Mouse (Mus musculus) hindbrain, postnatal 0 days (tissue): ENCODE results near the gene Magi2. TPM values are rescaled to one million over a fixed set of nuclear protein-coding genes. Genes with fewer than 3 reads are reported as not detected.

Experiments used
- ATAC-seq: fragments of 200-750 bp; cut with Nextera tagmentation; 2 replicates; pipeline ENCODE4 v1.8.0; 2017; ENCODE audit warnings: mild to moderate bottlenecking, moderate TSS enrichment, moderate library complexity
- DNase-seq: peaks from one replicate; pipeline ENCODE4 v3.0.0-alpha.2; 2015; ENCODE audit warnings: low spot score
- H3K27ac ChIP-seq: fragments of 300-500 bp; sonication (generic); 2 replicates; pipeline ENCODE4 v1.5.1; 2014; ENCODE audit warnings: mild to moderate bottlenecking
- H3K27me3 ChIP-seq: fragments of 300-500 bp; sonication (generic); 2 replicates; pipeline ENCODE4 v1.6.1; 2014; ENCODE audit warnings: low read length, mixed read lengths; ENCODE audit not compliant: insufficient read depth
- H3K36me3 ChIP-seq: fragments of 300-500 bp; sonication (generic); 2 replicates; pipeline ENCODE4 v1.6.1; 2014; ENCODE audit warnings: low read length, mixed read lengths; ENCODE audit not compliant: insufficient read depth
- H3K4me1 ChIP-seq: fragments of 300-500 bp; sonication (generic); 2 replicates; pipeline ENCODE4 v1.6.1; 2014; ENCODE audit warnings: antibody characterized with exemption, low read length, mixed read lengths; ENCODE audit not compliant: insufficient read depth
- H3K4me2 ChIP-seq: fragments of 300-500 bp; sonication (generic); 2 replicates; pipeline ENCODE4 v1.6.1; 2014; ENCODE audit warnings: low read depth, mild to moderate bottlenecking, low read length, moderate library complexity, mixed read lengths
- H3K4me3 ChIP-seq: fragments of 300-500 bp; sonication (generic); 2 replicates; pipeline ENCODE4 v1.5.1; 2014; ENCODE audit warnings: low read length
- H3K9ac ChIP-seq: fragments of 300-500 bp; sonication (generic); replicated peaks from 2 replicates; pipeline ENCODE4 v1.6.1; 2014; ENCODE audit warnings: mild to moderate bottlenecking, low read length, moderate library complexity, mixed read lengths
- H3K9me3 ChIP-seq: fragments of 300-500 bp; sonication (generic); 2 replicates; pipeline ENCODE4 v1.6.1; 2016; ENCODE audit warnings: low read length, mixed read lengths
- CTCF ChIP-seq: IDR thresholded peaks from 2 replicates; pipeline ENCODE4 v1.5.1; 2016; ENCODE audit warnings: antibody characterized with exemption, control low read depth, low read depth
- WGBS: fragments of 180-500 bp; shearing (Covaris S2); extraction: QIAGEN DNeasy Blood & Tissue Kit; methylation state at CpG from one replicate; pipeline ENCODE4 v1.1.7; 2014; 5-methylcytosine and 5-hydroxymethylcytosine counted together
- polyA plus RNA-seq: library from polyadenylated mRNA; unstranded; fragments of >200 nt; fragmentation: Nextera tagmentation; extraction: Ambion mirVana; gene quantifications from 2 replicates; pipeline ENCODE4 v1.2.1, GENCODE M21; 2015
- total RNA-seq: library from RNA; depleted of rRNA; stranded (reverse); fragments of >200 nt; gene quantifications from 2 replicates; pipeline ENCODE4 v1.2.3, GENCODE M21; 2014

Magi2 gene
- total and polyA plus RNA-seq, 2 experiments from 2014 or later: 17.3 to 45.5 TPM

- DNase-seq (peak; percentile 34), ATAC-seq (no peak)
- H3K4me2 ChIP-seq: no peak overlapping the region
- TF ChIP-seq CTCF: no peak
- H3K36me3 ChIP-seq: no peaks in the 10 kb centered on the region
- no peaks in the 10 kb centered on the region for H3K27me3 ChIP-seq
- H3K9me3 ChIP-seq: no peaks in the 10 kb centered on the region
- no peak overlapping the region for H3K4me3 ChIP-seq
- no peak overlapping the region for H3K27ac ChIP-seq
- 46% methylated on average over 4 of the region's 4 CpGs for WGBS
- no peak overlapping the region for H3K9ac ChIP-seq
- H3K4me1 ChIP-seq: no peaks in the 10 kb centered on the region
These were observed 187.7 kb downstream of the Magi2 start for GRCm38 (mm10) chr5:19414556-19414955.

- Histone ChIP-seq H3K9ac (no peak overlapping the region), H3K27ac (no peak overlapping the region), H3K36me3 (no peaks in the 10 kb centered on the region), H3K4me3 (no peak overlapping the region), H3K9me3 (no peaks in the 10 kb centered on the region), H3K4me2 (no peak overlapping the region), H3K4me1 (no peaks in the 10 kb centered on the region), H3K27me3 (no peaks in the 10 kb centered on the region)
- peak; percentile 57 for TF ChIP-seq CTCF
- no peak for ATAC-seq
- WGBS: 29% methylated on average over 2 of the region's 2 CpGs
- peak; percentile 71 for DNase-seq
These were observed 202.5 kb downstream of the Magi2 start for GRCm38 (mm10) chr5:19429290-19429689.

- no peak overlapping the region for H3K4me2 ChIP-seq
- no peak for DNase-seq
- no peaks in the 10 kb centered on the region for H3K27me3 ChIP-seq
- no peak overlapping the region for H3K9ac ChIP-seq
- no peak overlapping the region for H3K4me3 ChIP-seq
- H3K36me3 ChIP-seq: no peaks in the 10 kb centered on the region
- H3K27ac ChIP-seq: no peak overlapping the region
- no peaks in the 10 kb centered on the region for H3K4me1 ChIP-seq
- no peak for ATAC-seq
- no peaks in the 10 kb centered on the region for H3K9me3 ChIP-seq
- TF ChIP-seq CTCF: no peak
These were observed 235.7 kb downstream of the Magi2 start for GRCm38 (mm10) chr5:19462541-19462940.

- no peak for TF ChIP-seq CTCF
- DNase-seq (peak; percentile 31), ATAC-seq (no peak)
- H3K36me3 ChIP-seq: no peaks in the 10 kb centered on the region
- WGBS: 35% methylated on average over 2 of the region's 2 CpGs
- H3K4me1 ChIP-seq: no peaks in the 10 kb centered on the region
- H3K9ac ChIP-seq: no peak overlapping the region
- H3K27ac ChIP-seq: no peak overlapping the region
- H3K4me2 ChIP-seq: no peak overlapping the region
- no peaks in the 10 kb centered on the region for H3K27me3 ChIP-seq
- H3K9me3 ChIP-seq: no peaks in the 10 kb centered on the region
- no peak overlapping the region for H3K4me3 ChIP-seq
These were observed 238.5 kb downstream of the Magi2 start for GRCm38 (mm10) chr5:19465383-19465782.

GRCm38 (mm10) chr5:19472851-19473439 lies 246.1 kb downstream of the Magi2 start:
- TF ChIP-seq CTCF: no peak
- 83% methylated on average over 4 of the region's 4 CpGs for WGBS

GRCm38 (mm10) chr5:19482981-19483380 lies 256.1 kb downstream of the Magi2 start:
- Histone ChIP-seq H3K27me3 (no peaks in the 10 kb centered on the region), H3K4me2 (no peak overlapping the region), H3K4me1 (no peaks in the 10 kb centered on the region), H3K9ac (no peak overlapping the region), H3K36me3 (no peaks in the 10 kb centered on the region), H3K9me3 (no peaks in the 10 kb centered on the region), H3K27ac (no peak overlapping the region), H3K4me3 (no peak overlapping the region)
- TF ChIP-seq CTCF: no peak
- peak; percentile 46 for DNase-seq
- peak; percentile 74; the same call in 1 of the 2 replicates for ATAC-seq
- whole genome bisulfite sequencing: 82% methylated on average over 3 of the region's 3 CpGs

More at GRCm38 (mm10) chr5:19472851-19473439, 246.1 kb downstream of the Magi2 start:
- no peaks in the 10 kb centered on the region for H3K9me3 ChIP-seq
- H3K27me3 ChIP-seq: no peaks in the 10 kb centered on the region
- H3K4me3 ChIP-seq: no peak overlapping the region
- no peak overlapping the region for H3K4me2 ChIP-seq
- no peaks in the 10 kb centered on the region for H3K4me1 ChIP-seq
- H3K9ac ChIP-seq: no peak overlapping the region
- ATAC-seq: no peak
- H3K36me3 ChIP-seq: no peaks in the 10 kb centered on the region
- H3K27ac ChIP-seq: no peak overlapping the region
- no peak for DNase-seq

GRCm38 (mm10) chr5:19487947-19488346 lies 261.1 kb downstream of the Magi2 start:
- 20% methylated on average over 7 of the region's 7 CpGs for WGBS
- no peak for ATAC-seq
- no peak overlapping the region for H3K9ac ChIP-seq
- no peaks in the 10 kb centered on the region for H3K36me3 ChIP-seq
- H3K9me3 ChIP-seq: no peaks in the 10 kb centered on the region
- no peak for TF ChIP-seq CTCF
- H3K4me1 ChIP-seq: no peaks in the 10 kb centered on the region
- no peak for DNase-seq
- no peaks in the 10 kb centered on the region for H3K27me3 ChIP-seq
- H3K27ac ChIP-seq: no peak overlapping the region
- no peak overlapping the region for H3K4me3 ChIP-seq
- H3K4me2 ChIP-seq: no peak overlapping the region
